Mouse (Mus musculus): ENCODE results near the gene Ifna11.
"Not testable (repeated sequence)": the region's sequence is repeated elsewhere in the genome, so short reads cannot be mapped to it uniquely, and the experiment has no call there.

The Ifna11 gene

DNA sequence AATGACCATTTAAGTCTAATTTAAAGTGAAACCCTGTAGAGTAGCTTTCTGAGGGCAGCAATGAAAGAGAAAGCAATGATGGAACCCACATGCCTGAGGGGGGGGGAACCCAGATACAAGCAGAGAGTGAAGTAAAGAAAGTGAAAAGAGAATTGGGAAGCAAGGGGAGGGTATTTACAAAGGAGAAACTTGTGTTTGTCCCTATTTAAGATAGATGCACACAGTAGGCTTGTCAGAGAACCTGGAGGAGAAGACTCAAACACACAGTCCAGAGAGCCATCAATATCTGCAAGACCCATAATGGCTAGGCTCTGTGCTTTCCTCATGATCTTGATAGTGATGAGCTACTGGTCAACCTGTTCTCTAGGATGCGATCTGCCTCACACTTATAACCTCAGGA lies at the start of gene Ifna11:
Ifna11 (plus strand) TSS at position 301 of the 400 bp plus-strand sequence.
- no peak for DNase-seq

DNA sequence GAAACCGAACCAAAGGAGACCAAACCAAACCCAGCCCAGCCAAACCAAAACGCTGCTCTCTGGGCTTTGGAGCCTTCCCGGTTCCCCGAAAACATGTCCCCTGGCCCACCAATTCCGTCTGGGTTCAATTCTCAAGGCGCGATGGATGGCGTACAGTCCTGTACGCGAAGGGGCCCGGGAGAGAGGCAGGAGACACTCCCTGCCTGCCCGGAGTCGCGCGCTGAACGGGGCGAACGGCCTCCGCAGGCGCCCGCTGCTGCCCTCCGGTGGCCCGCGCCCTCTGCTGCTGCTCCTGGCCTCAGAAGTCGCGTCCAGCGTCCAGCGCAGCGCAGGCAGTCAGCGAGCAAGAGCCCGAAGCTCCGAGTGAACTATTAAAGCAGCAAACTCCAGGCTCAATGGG lies 46.2 kb upstream of the Ifna11 start, which contains the start of gene Gm13290:
Gm13290 (plus strand) TSS at position 301 of the 400 bp plus-strand sequence.
- DNase-seq: not testable (repeated sequence)

DNA sequence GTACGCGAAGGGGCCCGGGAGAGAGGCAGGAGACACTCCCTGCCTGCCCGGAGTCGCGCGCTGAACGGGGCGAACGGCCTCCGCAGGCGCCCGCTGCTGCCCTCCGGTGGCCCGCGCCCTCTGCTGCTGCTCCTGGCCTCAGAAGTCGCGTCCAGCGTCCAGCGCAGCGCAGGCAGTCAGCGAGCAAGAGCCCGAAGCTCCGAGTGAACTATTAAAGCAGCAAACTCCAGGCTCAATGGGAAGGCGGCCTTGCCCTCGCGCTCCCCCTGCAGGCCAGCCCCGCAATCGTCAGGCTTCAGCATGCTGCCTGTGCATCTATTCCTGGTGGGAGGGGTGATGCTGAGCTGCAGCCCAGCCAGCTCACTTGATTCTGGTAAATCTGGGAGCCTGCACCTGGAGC lies 43.1 kb upstream of the Ifna11 start, which contains the start of gene Gm13289:
Gm13289 (plus strand) TSS at position 301 of the 400 bp plus-strand sequence.
- DNase-seq: not testable (repeated sequence)

DNA sequence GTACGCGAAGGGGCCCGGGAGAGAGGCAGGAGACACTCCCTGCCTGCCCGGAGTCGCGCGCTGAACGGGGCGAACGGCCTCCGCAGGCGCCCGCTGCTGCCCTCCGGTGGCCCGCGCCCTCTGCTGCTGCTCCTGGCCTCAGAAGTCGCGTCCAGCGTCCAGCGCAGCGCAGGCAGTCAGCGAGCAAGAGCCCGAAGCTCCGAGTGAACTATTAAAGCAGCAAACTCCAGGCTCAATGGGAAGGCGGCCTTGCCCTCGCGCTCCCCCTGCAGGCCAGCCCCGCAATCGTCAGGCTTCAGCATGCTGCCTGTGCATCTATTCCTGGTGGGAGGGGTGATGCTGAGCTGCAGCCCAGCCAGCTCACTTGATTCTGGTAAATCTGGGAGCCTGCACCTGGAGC lies 40.2 kb upstream of the Ifna11 start, which contains the start of gene Gm13272:
Gm13272 (plus strand) TSS at position 301 of the 400 bp plus-strand sequence.
- not testable (repeated sequence) for DNase-seq

DNA sequence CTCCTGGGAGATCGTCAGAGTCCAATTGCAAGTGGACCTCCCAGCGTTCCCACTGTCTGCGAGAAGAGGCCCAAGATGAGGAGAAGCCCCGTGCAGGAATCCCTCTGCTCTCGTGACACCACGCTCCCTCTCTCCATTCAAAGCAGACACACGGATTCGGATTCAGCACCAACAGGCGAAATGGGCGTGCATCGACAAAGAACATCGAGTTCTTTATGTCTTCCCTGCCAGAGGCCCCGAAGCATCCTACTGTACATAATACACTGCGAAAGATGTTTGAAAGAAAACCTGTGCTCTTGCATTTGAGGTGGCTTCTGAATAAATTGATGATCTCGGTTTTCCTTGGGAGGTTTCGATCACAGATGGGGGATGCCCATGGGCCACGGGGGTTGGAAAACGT lies 39.4 kb upstream of the Ifna11 start:
- DNase-seq: peak; percentile 15

DNA sequence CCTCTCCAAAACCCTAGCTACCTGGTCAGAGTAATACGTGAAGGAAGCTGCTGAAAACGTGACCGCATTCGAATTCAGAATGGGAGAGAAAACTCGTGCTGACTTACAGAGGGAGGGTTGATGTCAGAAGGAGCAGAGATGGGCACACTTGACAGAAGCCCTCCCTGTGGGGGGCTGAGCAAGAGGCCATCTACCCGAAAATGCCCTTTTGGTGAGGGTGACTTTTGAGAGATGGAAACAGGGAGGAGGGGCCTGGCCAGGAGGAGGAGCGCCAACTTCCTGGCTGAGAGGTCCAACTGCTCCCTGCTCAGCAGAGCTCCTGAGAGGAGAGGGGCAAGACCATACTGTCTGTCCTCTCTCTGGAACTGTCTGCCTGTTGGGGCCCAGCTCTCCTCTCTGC lies 37.9 kb upstream of the Ifna11 start, which contains the start of gene Ifnz:
Ifnz (plus strand) TSS at position 301 of the 400 bp plus-strand sequence.
- not testable (repeated sequence) for DNase-seq

DNA sequence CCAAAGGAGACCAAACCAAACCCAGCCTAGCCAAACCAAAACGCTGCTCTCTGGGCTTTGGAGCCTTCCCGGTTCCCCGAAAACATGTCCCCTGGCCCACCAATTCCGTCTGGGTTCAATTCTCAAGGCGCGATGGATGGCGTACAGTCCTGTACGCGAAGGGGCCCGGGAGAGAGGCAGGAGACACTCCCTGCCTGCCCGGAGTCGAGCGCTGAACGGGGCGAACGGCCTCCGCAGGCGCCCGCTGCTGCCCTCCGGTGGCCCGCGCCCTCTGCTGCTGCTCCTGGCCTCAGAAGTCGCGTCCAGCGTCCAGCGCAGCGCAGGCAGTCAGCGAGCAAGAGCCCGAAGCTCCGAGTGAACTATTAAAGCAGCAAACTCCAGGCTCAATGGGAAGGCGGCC lies 37.4 kb upstream of the Ifna11 start:
- peak; percentile 13 for DNase-seq

DNA sequence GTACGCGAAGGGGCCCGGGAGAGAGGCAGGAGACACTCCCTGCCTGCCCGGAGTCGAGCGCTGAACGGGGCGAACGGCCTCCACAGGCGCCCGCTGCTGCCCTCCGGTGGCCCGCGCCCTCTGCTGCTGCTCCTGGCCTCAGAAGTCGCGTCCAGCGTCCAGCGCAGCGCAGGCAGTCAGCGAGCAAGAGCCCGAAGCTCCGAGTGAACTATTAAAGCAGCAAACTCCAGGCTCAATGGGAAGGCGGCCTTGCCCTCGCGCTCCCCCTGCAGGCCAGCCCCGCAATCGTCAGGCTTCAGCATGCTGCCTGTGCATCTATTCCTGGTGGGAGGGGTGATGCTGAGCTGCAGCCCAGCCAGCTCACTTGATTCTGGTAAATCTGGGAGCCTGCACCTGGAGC lies 34.4 kb upstream of the Ifna11 start, which contains the start of gene Gm13276:
Gm13276 (plus strand) TSS at position 301 of the 400 bp plus-strand sequence.
- not testable (repeated sequence) for DNase-seq

DNA sequence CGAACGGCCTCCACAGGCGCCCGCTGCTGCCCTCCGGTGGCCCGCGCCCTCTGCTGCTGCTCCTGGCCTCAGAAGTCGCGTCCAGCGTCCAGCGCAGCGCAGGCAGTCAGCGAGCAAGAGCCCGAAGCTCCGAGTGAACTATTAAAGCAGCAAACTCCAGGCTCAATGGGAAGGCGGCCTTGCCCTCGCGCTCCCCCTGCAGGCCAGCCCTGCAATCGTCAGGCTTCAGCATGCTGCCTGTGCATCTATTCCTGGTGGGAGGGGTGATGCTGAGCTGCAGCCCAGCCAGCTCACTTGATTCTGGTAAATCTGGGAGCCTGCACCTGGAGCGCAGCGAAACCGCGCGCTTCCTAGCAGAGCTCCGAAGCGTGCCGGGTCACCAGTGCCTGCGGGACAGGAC lies 31.4 kb upstream of the Ifna11 start, which contains the start of gene Gm13277:
Gm13277 (plus strand) TSS at position 231 of the 400 bp plus-strand sequence.
- peak; percentile 84 for DNase-seq

DNA sequence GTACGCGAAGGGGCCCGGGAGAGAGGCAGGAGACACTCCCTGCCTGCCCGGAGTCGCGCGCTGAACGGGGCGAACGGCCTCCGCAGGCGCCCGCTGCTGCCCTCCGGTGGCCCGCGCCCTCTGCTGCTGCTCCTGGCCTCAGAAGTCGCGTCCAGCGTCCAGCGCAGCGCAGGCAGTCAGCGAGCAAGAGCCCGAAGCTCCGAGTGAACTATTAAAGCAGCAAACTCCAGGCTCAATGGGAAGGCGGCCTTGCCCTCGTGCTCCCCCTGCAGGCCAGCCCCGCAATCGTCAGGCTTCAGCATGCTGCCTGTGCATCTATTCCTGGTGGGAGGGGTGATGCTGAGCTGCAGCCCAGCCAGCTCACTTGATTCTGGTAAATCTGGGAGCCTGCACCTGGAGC lies 28.5 kb upstream of the Ifna11 start, which contains the start of gene Gm13278:
Gm13278 (plus strand) TSS at position 301 of the 400 bp plus-strand sequence.
- not testable (repeated sequence) for DNase-seq

DNA sequence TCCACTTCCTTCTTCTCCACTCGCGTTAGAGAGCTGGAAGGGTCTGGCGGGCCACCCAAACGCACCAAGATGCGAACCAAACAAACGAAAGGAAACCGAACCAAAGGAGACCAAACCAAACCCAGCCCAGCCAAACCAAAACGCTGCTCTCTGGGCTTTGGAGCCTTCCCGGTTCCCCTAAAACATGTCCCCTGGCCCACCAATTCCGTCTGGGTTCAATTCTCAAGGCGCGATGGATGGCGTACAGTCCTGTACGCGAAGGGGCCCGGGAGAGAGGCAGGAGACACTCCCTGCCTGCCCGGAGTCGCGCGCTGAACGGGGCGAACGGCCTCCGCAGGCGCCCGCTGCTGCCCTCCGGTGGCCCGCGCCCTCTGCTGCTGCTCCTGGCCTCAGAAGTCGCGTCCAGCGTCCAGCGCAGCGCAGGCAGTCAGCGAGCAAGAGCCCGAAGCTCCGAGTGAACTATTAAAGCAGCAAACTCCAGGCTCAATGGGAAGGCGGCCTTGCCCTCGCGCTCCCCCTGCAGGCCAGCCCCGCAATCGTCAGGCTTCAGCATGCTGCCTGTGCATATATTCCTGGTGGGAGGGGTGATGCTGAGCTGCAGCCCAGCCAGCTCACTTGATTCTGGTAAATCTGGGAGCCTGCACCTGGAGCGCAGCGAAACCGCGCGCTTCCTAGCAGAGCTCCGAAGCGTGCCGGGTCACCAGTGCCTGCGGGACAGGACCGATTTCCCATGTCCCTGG lies 25.7 kb upstream of the Ifna11 start, which contains the start of gene Gm13275:
Gm13275 (plus strand) TSS at position 552 of the 740 bp plus-strand sequence.
- peak; percentile 50 for DNase-seq

DNA sequence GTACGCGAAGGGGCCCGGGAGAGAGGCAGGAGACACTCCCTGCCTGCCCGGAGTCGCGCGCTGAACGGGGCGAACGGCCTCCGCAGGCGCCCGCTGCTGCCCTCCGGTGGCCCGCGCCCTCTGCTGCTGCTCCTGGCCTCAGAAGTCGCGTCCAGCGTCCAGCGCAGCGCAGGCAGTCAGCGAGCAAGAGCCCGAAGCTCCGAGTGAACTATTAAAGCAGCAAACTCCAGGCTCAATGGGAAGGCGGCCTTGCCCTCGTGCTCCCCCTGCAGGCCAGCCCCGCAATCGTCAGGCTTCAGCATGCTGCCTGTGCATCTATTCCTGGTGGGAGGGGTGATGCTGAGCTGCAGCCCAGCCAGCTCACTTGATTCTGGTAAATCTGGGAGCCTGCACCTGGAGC lies 22.7 kb upstream of the Ifna11 start, which contains the start of gene Gm13279:
Gm13279 (plus strand) TSS at position 301 of the 400 bp plus-strand sequence.
- DNase-seq: not testable (repeated sequence)

DNA sequence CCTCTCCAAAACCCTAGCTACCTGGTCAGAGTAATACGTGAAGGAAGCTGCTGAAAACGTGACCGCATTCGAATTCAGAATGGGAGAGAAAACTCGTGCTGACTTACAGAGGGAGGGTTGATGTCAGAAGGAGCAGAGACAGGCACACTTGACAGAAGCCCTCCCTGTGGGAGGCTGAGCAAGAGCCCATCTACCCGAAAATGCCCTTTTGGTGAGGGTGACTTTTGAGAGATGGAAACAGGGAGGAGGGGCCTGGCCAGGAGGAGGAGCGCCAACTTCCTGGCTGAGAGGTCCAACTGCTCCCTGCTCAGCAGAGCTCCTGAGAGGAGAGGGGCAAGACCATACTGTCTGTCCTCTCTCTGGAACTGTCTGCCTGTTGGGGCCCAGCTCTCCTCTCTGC lies 20.4 kb upstream of the Ifna11 start, which contains the start of gene Gm13285:
Gm13285 (plus strand) TSS at position 301 of the 400 bp plus-strand sequence.
- not testable (repeated sequence) for DNase-seq

DNA sequence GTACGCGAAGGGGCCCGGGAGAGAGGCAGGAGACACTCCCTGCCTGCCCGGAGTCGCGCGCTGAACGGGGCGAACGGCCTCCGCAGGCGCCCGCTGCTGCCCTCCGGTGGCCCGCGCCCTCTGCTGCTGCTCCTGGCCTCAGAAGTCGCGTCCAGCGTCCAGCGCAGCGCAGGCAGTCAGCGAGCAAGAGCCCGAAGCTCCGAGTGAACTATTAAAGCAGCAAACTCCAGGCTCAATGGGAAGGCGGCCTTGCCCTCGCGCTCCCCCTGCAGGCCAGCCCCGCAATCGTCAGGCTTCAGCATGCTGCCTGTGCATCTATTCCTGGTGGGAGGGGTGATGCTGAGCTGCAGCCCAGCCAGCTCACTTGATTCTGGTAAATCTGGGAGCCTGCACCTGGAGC lies 16.8 kb upstream of the Ifna11 start, which contains the start of gene Gm13287:
Gm13287 (plus strand) TSS at position 301 of the 400 bp plus-strand sequence.
- DNase-seq: not testable (repeated sequence)

DNA sequence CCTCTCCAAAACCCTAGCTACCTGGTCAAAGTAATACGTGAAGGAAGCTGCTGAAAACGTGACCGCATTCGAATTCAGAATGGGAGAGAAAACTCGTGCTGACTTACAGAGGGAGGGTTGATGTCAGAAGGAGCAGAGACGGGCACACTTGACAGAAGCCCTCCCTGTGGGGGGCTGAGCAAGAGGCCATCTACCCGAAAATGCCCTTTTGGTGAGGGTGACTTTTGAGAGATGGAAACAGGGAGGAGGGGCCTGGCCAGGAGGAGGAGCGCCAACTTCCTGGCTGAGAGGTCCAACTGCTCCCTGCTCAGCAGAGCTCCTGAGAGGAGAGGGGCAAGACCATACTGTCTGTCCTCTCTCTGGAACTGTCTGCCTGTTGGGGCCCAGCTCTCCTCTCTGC lies 14.5 kb upstream of the Ifna11 start, which contains the start of gene Gm13288:
Gm13288 (plus strand) TSS at position 301 of the 400 bp plus-strand sequence.
- not testable (repeated sequence) for DNase-seq

DNA sequence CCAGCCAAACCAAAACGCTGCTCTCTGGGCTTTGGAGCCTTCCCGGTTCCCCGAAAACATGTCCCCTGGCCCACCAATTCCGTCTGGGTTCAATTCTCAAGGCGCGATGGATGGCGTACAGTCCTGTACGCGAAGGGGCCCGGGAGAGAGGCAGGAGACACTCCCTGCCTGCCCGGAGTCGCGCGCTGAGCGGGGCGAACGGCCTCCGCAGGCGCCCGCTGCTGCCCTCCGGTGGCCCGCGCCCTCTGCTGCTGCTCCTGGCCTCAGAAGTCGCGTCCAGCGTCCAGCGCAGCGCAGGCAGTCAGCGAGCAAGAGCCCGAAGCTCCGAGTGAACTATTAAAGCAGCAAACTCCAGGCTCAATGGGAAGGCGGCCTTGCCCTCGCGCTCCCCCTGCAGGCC lies 14.0 kb upstream of the Ifna11 start:
- DNase-seq: peak; percentile 53

DNA sequence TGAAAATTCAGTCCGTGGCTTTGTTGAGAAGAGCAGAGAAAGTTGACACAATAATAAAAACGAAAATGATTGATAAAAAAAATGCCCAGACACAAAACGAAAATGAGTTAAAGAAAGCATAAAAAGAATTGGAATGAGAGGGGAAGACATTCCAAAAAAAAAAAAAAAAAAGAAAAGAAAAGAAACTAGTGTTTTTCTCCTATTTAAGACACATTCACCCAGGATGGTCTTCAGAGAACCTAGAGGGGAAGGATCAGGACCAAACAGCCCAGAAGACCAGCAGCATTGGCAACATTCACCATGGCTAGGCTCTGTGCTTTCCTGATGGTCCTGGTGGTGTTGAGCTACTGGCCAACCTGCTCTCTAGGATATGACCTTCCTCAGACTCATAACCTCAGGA lies 3.8 kb upstream of the Ifna11 start, which contains the start of gene Ifna7:
Ifna7 (plus strand) TSS at position 301 of the 400 bp plus-strand sequence.
- DNase-seq: no peak

DNA sequence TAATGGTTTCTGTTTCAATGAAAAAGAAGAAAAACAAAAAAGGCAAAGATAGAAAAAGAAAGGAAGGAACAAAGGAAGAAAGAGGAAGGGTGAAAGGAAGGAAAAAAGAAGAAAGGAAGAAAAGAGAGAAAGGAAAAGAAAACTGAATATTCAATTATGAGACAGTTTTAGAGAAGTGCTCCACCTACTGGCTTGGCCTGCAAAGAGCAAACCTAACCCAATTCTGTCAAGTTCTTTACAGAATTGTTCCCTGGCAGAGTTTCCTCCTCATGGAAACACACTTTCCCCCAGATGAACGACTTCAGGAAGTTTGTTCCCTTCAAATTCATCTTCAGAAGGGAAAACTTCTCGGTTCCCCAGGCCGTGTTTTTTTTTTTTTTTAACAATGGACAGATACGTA lies 3.2 kb downstream of the Ifna11 start:
- DNase-seq: peak; percentile 31

DNA sequence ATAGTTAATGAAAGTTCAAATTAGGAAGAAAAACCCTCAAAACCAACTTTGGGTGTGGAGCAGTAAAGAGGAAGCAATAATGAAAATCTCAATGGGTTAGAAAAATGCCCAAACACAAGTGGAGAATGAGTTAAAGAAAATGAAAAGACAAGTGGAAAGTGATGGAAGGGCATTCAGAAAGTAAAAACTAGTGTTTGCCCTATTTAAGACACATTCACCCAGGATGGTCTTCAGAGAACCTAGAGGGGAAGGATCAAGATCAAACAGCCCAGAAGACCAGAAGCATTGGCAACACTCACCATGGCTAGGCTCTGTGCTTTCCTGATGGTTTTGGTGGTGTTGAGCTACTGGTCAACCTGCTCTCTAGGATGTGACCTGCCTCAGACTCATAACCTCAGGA lies 7.4 kb downstream of the Ifna11 start, which contains the start of gene Ifna6:
Ifna6 (plus strand) TSS at position 301 of the 400 bp plus-strand sequence.
- not testable (repeated sequence) for DNase-seq

DNA sequence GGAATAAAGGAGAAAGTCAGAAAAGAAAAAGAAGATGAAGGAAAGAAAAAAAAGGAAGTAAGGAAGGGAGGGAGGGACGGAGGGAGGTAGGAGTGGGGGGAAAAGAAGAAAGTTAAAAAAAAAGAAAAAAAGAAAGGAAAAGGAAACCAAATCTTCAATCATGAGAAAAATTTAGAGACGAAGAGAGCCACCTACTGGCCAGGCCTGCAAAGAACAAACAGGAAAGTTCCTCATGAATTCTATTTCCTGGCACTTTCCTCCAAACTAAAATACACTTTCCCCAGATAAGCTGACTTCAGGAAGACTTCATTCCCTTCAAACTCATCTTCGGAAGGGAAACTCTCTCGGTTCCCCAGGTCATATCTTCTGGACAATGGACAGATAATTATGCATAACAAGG lies 10.8 kb downstream of the Ifna11 start:
- DNase-seq: peak; percentile 43

DNA sequence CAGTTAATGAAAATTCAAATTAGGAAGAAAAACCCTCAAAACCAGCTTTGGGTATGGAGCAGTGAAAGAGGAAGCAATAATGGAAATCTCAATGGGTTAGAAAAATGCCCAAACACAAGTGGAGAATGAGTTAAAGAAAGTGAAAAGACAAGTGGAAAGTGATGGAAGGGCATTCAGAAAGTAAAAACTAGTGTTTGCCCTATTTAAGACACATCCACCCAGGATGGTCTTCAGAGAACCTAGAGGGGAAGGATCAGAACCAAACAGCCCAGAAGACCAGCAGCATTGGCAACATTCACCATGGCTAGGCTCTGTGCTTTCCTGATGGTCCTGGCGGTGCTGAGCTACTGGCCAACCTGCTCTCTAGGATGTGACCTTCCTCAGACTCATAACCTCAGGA lies 15.5 kb downstream of the Ifna11 start, which contains the start of gene Ifna5:
Ifna5 (plus strand) TSS at position 301 of the 400 bp plus-strand sequence.
- not testable (repeated sequence) for DNase-seq

DNA sequence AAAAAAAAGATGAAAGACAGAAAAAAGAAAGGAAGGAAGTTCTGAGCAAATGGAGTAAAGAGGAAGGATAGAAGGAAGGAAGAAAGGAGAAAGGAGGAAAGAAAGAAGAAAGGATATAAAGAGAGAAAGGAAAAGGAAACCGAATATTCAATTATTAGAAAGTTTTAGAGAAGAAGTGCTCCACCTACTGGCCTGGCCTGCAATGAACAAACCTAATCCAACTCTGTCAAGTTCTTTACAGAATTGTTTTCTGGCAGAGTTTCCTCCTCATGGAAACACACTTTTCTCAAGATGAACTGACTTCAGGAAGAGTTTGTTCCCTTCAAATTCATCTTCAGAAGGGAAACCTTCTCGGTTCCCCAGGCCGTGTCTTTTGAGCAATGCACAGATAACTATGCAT lies 19.1 kb downstream of the Ifna11 start:
- DNase-seq: peak; percentile 15

DNA sequence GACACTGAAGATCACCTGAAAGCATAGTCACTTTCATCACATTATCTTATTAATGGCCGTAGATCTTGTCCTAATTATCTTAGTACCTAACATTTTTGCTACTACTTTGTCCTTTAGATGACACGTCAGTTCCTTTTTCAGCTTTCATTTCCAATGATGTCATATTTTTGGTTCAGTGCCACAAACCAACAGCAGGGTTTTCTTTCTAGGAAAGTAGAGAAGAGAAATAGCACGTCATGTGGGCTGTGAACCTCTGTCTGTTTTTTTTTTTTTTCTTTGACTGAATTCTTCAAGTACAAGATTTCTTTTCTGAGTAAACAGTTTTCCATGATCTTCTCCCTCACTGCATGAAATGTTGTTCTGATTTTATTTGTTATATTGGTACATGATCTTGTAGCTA lies 20.3 kb downstream of the Ifna11 start:
- no peak for DNase-seq
